Mouse (Mus musculus): ENCODE results near the gene Slc22a6. TPM values are rescaled to one million over a fixed set of nuclear protein-coding genes. Genes with fewer than 3 reads are reported as not detected.

Gene Slc22a6
- polyA plus RNA-seq, 1 experiment from 2014 or later, result not detected

GRCm38 (mm10) chr19:8621098-8621497, 3.3 kb downstream of the Slc22a6 start:
- no peak for DNase-seq (ENCODE audit: low spot score)
- Histone ChIP-seq H3K36me3 (ENCODE audit: control insufficient read depth, insufficient read depth, low read length) (no peaks in the 10 kb centered on the region), H3K9ac (ENCODE audit: low read depth, low read length) (no peak overlapping the region), H3K4me1 (replicated peaks; ENCODE audit: control insufficient read depth, insufficient read depth, low read length) (no peaks in the 10 kb centered on the region), H3K9me3 (ENCODE audit: control insufficient read depth, low read length) (no peaks in the 10 kb centered on the region), H3K27me3 (replicated peaks; ENCODE audit: control insufficient read depth, insufficient read depth, low read length) (no peaks in the 10 kb centered on the region), H3K4me2 (no peak overlapping the region), H3K4me3 (ENCODE audit: low read depth, low read length) (no peak overlapping the region), H3K27ac (ENCODE audit: low read depth, low read length) (no peak overlapping the region)
- ATAC-seq (replicated peaks; ENCODE audit: low FRiP score), result no peak
- WGBS, result 85% methylated on average over 7 of the region's 7 CpGs

- no peak overlapping the region for H3K4me2 ChIP-seq
- no peaks in the 10 kb centered on the region for H3K36me3 ChIP-seq (ENCODE audit: control insufficient read depth, insufficient read depth, low read length)
- H3K9ac ChIP-seq (ENCODE audit: low read depth, low read length), result no peak overlapping the region
- ATAC-seq (replicated peaks; ENCODE audit: low FRiP score), result no peak
- H3K27me3 ChIP-seq (replicated peaks; ENCODE audit: control insufficient read depth, insufficient read depth, low read length), result no peaks in the 10 kb centered on the region
- no peak for DNase-seq (ENCODE audit: low spot score)
- H3K27ac ChIP-seq (ENCODE audit: low read depth, low read length), result no peak overlapping the region
- 74% methylated on average over 2 of the region's 2 CpGs for WGBS
- H3K4me1 ChIP-seq (replicated peaks; ENCODE audit: control insufficient read depth, insufficient read depth, low read length), result no peaks in the 10 kb centered on the region
- no peak overlapping the region for H3K4me3 ChIP-seq (ENCODE audit: low read depth, low read length)
- no peaks in the 10 kb centered on the region for H3K9me3 ChIP-seq (ENCODE audit: control insufficient read depth, low read length)
Observed at GRCm38 (mm10) chr19:8630249-8630648, 12.4 kb downstream of the Slc22a6 start.

- no peak overlapping the region for H3K4me2 ChIP-seq
- H3K4me1 ChIP-seq (replicated peaks; ENCODE audit: control insufficient read depth, insufficient read depth, low read length), result no peaks in the 10 kb centered on the region
- WGBS, result 72% methylated on average over 6 of the region's 6 CpGs
- DNase-seq (ENCODE audit: low spot score) (no peak), ATAC-seq (replicated peaks; ENCODE audit: low FRiP score) (no peak)
- no peaks in the 10 kb centered on the region for H3K27me3 ChIP-seq (replicated peaks; ENCODE audit: control insufficient read depth, insufficient read depth, low read length)
- H3K9ac ChIP-seq (ENCODE audit: low read depth, low read length), result no peak overlapping the region
- H3K27ac ChIP-seq (ENCODE audit: low read depth, low read length), result no peak overlapping the region
- no peak overlapping the region for H3K4me3 ChIP-seq (ENCODE audit: low read depth, low read length)
- H3K9me3 ChIP-seq (ENCODE audit: control insufficient read depth, low read length), result no peaks in the 10 kb centered on the region
- H3K36me3 ChIP-seq (ENCODE audit: control insufficient read depth, insufficient read depth, low read length), result no peaks in the 10 kb centered on the region
Observed at GRCm38 (mm10) chr19:8630826-8631225, 13.0 kb downstream of the Slc22a6 start.

GRCm38 (mm10) chr19:8632029-8632428, 14.2 kb downstream of the Slc22a6 start:
- Histone ChIP-seq H3K4me3 (ENCODE audit: low read depth, low read length) (no peak overlapping the region), H3K9ac (ENCODE audit: low read depth, low read length) (no peak overlapping the region), H3K4me1 (replicated peaks; ENCODE audit: control insufficient read depth, insufficient read depth, low read length) (no peaks in the 10 kb centered on the region), H3K27me3 (replicated peaks; ENCODE audit: control insufficient read depth, insufficient read depth, low read length) (no peaks in the 10 kb centered on the region), H3K4me2 (no peak overlapping the region), H3K27ac (ENCODE audit: low read depth, low read length) (no peak overlapping the region), H3K36me3 (ENCODE audit: control insufficient read depth, insufficient read depth, low read length) (no peaks in the 10 kb centered on the region), H3K9me3 (ENCODE audit: control insufficient read depth, low read length) (no peaks in the 10 kb centered on the region)
- DNase-seq (ENCODE audit: low spot score) (no peak), ATAC-seq (replicated peaks; ENCODE audit: low FRiP score) (no peak)
- 72% methylated on average over 1 of the region's 1 CpGs for WGBS

- no peak for DNase-seq (ENCODE audit: low spot score)
- ATAC-seq (replicated peaks; ENCODE audit: low FRiP score), result no peak
- H3K9me3 ChIP-seq (ENCODE audit: control insufficient read depth, low read length), result no peaks in the 10 kb centered on the region
- H3K27ac ChIP-seq (ENCODE audit: low read depth, low read length), result no peak overlapping the region
- no peaks in the 10 kb centered on the region for H3K4me1 ChIP-seq (replicated peaks; ENCODE audit: control insufficient read depth, insufficient read depth, low read length)
- H3K36me3 ChIP-seq (ENCODE audit: control insufficient read depth, insufficient read depth, low read length), result no peaks in the 10 kb centered on the region
- no peaks in the 10 kb centered on the region for H3K27me3 ChIP-seq (replicated peaks; ENCODE audit: control insufficient read depth, insufficient read depth, low read length)
- H3K4me2 ChIP-seq, result no peak overlapping the region
- no peak overlapping the region for H3K4me3 ChIP-seq (ENCODE audit: low read depth, low read length)
- 28% methylated on average over 5 of the region's 5 CpGs for WGBS
- H3K9ac ChIP-seq (ENCODE audit: low read depth, low read length), result no peak overlapping the region
Observed at GRCm38 (mm10) chr19:8642086-8642485, 24.2 kb downstream of the Slc22a6 start.

- H3K9me3 ChIP-seq (ENCODE audit: control insufficient read depth, low read length), result no peaks in the 10 kb centered on the region
- H3K4me3 ChIP-seq (ENCODE audit: low read depth, low read length), result no peak overlapping the region
- no peak overlapping the region for H3K4me2 ChIP-seq
- WGBS, result 76% methylated on average over 2 of the region's 2 CpGs
- no peak for DNase-seq (ENCODE audit: low spot score)
- no peaks in the 10 kb centered on the region for H3K36me3 ChIP-seq (ENCODE audit: control insufficient read depth, insufficient read depth, low read length)
- no peaks in the 10 kb centered on the region for H3K4me1 ChIP-seq (replicated peaks; ENCODE audit: control insufficient read depth, insufficient read depth, low read length)
- no peak overlapping the region for H3K27ac ChIP-seq (ENCODE audit: low read depth, low read length)
- no peaks in the 10 kb centered on the region for H3K27me3 ChIP-seq (replicated peaks; ENCODE audit: control insufficient read depth, insufficient read depth, low read length)
- no peak overlapping the region for H3K9ac ChIP-seq (ENCODE audit: low read depth, low read length)
- no peak for ATAC-seq (replicated peaks; ENCODE audit: low FRiP score)
Observed at GRCm38 (mm10) chr19:8646393-8646792, 28.6 kb downstream of the Slc22a6 start.

- H3K4me2 ChIP-seq, result no peak overlapping the region
- no peaks in the 10 kb centered on the region for H3K4me1 ChIP-seq (replicated peaks; ENCODE audit: control insufficient read depth, insufficient read depth, low read length)
- H3K27me3 ChIP-seq (replicated peaks; ENCODE audit: control insufficient read depth, insufficient read depth, low read length), result no peaks in the 10 kb centered on the region
- DNase-seq (ENCODE audit: low spot score), result no peak
- no peak overlapping the region for H3K4me3 ChIP-seq (ENCODE audit: low read depth, low read length)
- no peaks in the 10 kb centered on the region for H3K9me3 ChIP-seq (ENCODE audit: control insufficient read depth, low read length)
- ATAC-seq (replicated peaks; ENCODE audit: low FRiP score), result no peak
- H3K27ac ChIP-seq (ENCODE audit: low read depth, low read length), result no peak overlapping the region
- no peak overlapping the region for H3K9ac ChIP-seq (ENCODE audit: low read depth, low read length)
- H3K36me3 ChIP-seq (ENCODE audit: control insufficient read depth, insufficient read depth, low read length), result no peaks in the 10 kb centered on the region
Observed at GRCm38 (mm10) chr19:8655833-8656232, 38.0 kb downstream of the Slc22a6 start.

GRCm38 (mm10) chr19:8656341-8656740, 38.5 kb downstream of the Slc22a6 start:
- 76% methylated on average over 4 of the region's 4 CpGs for WGBS
- H3K4me2 ChIP-seq, result no peak overlapping the region
- no peaks in the 10 kb centered on the region for H3K27me3 ChIP-seq (replicated peaks; ENCODE audit: control insufficient read depth, insufficient read depth, low read length)
- no peak overlapping the region for H3K9ac ChIP-seq (ENCODE audit: low read depth, low read length)
- H3K27ac ChIP-seq (ENCODE audit: low read depth, low read length), result no peak overlapping the region
- H3K4me1 ChIP-seq (replicated peaks; ENCODE audit: control insufficient read depth, insufficient read depth, low read length), result no peaks in the 10 kb centered on the region
- H3K36me3 ChIP-seq (ENCODE audit: control insufficient read depth, insufficient read depth, low read length), result no peaks in the 10 kb centered on the region
- no peaks in the 10 kb centered on the region for H3K9me3 ChIP-seq (ENCODE audit: control insufficient read depth, low read length)
- DNase-seq (ENCODE audit: low spot score), result no peak
- H3K4me3 ChIP-seq (ENCODE audit: low read depth, low read length), result no peak overlapping the region
- no peak for ATAC-seq (replicated peaks; ENCODE audit: low FRiP score)

GRCm38 (mm10) chr19:8661821-8662307, 44.0 kb downstream of the Slc22a6 start:
- WGBS, result 2% methylated on average over 35 of the region's 35 CpGs
- Histone ChIP-seq H3K4me1 (replicated peaks; ENCODE audit: control insufficient read depth, insufficient read depth, low read length) (no peaks in the 10 kb centered on the region; the same call in 1 of the 2 replicates), H3K27ac (ENCODE audit: low read depth, low read length) (no peak overlapping the region), H3K9me3 (ENCODE audit: control insufficient read depth, low read length) (no peaks in the 10 kb centered on the region), H3K9ac (ENCODE audit: low read depth, low read length) (peak overlapping the region; percentile 28), H3K4me3 (ENCODE audit: low read depth, low read length) (peak overlapping the region; percentile 45), H3K4me2 (peak overlapping the region; percentile 89), H3K36me3 (ENCODE audit: control insufficient read depth, insufficient read depth, low read length) (no peaks in the 10 kb centered on the region), H3K27me3 (replicated peaks; ENCODE audit: control insufficient read depth, insufficient read depth, low read length) (no peaks in the 10 kb centered on the region)
- DNase-seq (ENCODE audit: low spot score) (no peak), ATAC-seq (replicated peaks; ENCODE audit: low FRiP score) (0 out of 2 replicates have a peak, but pooled peaks have one; percentile 48)
